Mouse (Mus musculus): ENCODE results near the gene Gm21778.
"Not testable (repeated sequence)": the region's sequence is repeated elsewhere in the genome, so short reads cannot be mapped to it uniquely, and the experiment has no call there.

Gene Gm21778

DNA sequence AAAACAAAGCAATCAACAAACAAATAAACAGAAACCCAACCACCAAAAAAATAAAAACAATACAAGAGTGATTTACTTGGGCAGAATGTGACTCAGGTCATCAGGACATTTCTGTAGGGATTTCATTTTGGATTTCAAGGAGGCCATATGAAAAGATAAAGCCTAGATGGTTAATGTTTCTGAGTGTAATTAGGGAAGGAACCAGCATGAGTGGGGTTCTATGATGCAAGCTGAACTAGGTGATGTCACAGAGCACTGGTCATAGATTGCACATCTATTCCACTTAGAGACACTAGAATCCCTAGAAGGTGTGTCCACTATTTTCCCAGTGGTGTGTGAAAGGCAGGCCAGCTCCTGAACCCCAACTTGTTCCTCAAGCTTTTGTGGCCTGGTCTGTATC, at the start of gene Gm21778:
TSS of gene Gm21778 (plus strand) at position 301 of the 400 bp plus-strand sequence.
- DNase-seq (ENCODE audit: low spot score in 2 of 2): not testable (repeated sequence)
